Mouse (Mus musculus): Measurements from ENCODE around the gene Uqcc3.
"Not testable (repeated sequence)": the region's sequence is repeated elsewhere in the genome, so short reads cannot be mapped to it uniquely, and the experiment has no call there.

The Uqcc3 gene

DNA sequence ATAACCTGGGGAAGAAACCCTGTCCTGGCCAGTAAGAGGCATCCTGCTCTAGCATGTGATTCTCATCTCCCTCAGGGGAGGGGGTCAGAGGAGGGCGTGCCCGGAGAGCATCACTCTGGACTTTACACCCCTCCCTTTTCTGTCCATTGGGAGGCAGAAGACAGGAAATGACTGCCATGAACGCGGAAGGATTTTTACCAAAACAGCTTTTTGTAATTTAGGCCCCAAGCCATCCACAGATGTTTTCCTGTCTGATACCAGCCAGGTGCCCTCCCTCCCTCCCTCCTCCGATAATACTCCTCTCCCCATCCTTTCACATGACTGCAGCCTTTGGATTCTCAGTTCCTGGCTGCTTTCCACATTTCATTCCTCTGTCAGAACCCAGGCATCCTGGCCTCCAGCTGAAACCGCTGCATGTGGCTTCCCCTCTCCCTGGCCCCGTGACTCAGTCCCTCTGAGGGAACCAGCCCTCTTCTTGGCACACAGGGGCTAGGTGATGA, 30.3 kb downstream of the Uqcc3 start, which contains the start of gene Lrrn4cl:
TSS of gene Lrrn4cl (plus strand) at position 367 of the 500 bp plus-strand sequence.
- DNase-seq (ENCODE audit: low spot score in 2 of 2), result no peak

DNA sequence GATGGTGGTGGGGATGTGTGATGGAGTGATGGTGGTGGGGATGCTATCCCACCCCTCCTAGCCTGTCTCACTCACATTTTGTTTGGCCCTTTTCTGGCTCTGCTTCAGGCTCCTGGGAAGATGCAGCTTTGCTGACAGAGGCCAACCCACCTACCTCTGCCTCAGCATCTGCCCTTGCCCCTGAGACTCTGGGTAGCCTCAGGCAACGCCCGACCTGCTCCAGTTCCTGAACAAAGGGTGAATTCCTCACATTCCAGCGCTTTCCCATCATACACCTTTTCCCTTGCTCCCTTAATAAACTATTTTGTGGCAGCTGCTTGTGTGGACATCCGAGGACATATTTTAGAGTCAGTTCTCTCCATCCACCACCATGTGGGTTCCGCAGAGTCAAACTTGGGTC, 32.4 kb downstream of the Uqcc3 start:
- DNase-seq (ENCODE audit: low spot score in 2 of 2), result no peak

GRCm38 (mm10) chr19:8844371-8845129, 36.2 kb downstream of the Uqcc3 start:
- DNase-seq (ENCODE audit: low spot score in 2 of 2), result peak; percentile 68 to 81

GRCm38 (mm10) chr19:8842961-8843360, 37.8 kb downstream of the Uqcc3 start:
- no peak for DNase-seq (ENCODE audit: low spot score in 2 of 2)

DNA sequence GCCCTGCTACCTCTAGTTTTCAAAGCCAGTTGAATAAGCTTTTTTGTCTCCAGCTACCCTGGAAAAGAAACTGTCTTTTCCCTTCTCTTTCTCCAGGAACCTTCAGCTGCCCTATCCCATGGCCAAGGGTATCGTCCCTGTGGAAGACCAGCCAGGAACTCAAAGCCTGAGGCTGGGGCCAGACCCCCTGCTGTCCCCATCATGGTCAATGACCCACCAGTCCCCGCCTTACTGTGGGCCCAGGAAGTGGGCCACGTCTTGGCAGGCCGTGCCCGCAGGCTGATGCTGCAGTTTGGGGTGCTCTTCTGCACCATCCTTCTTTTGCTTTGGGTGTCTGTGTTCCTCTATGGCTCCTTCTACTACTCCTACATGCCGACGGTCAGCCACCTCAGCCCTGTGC, 39.7 kb downstream of the Uqcc3 start:
- DNase-seq (ENCODE audit: low spot score in 2 of 2), result no peak

- no peak for DNase-seq (ENCODE audit: low spot score in 2 of 2)
Measured at GRCm38 (mm10) chr19:8839908-8840791, 40.6 kb downstream of the Uqcc3 start.

DNA sequence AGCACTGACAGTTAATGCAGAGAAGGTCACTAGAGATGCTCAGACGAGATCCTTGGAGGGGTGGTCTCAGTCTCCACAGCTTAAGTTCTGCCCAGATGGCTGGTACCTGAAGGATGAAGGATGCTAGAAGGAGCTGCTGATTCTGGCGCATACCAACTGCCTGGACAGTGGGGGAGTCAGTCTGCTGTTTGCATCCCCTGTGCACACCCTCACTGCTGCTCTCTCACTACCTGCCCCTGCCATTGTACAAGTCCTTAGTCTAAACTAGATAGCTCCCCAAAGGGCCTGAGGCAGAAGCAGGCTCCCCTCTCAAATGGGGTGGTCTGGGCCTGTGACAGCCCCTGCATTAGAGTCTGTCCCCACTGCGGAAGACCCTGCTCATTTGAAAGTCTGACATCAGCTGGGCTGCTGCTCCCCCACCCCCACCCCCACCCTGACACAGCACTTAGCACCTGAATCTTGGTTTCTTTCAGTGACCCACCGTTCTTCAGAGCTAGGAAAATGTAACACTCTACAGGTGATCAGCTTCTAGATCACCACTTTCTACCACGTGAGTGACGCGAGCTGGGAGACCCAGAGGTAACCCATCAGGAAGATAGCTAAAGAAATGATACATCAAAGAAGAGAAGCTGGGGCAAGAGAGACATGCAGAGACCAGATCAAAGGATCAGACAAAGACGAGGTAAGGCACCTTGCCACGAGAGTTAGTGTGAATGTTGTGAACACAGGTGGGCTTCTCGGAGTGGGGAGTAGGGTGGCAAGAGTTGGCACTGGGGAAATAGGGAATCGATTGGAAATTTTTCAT, 41.4 kb downstream of the Uqcc3 start, which contains the start of gene Gng3:
TSS of gene Gng3 (minus strand) at position 92 of the 805 bp plus-strand sequence.
- peak; percentile 81 to 82 for DNase-seq (ENCODE audit: low spot score in 2 of 2)

- DNase-seq (ENCODE audit: low spot score in 2 of 2), result no peak
Measured at GRCm38 (mm10) chr19:8838041-8838730, 42.5 kb downstream of the Uqcc3 start.

- DNase-seq (ENCODE audit: low spot score in 2 of 2), result peak; percentile 82 to 84
Measured at GRCm38 (mm10) chr19:8837251-8837791, 43.4 kb downstream of the Uqcc3 start, which contains the start of gene Bscl2. Bscl2 (plus strand) TSS chr19:8837467.

DNA sequence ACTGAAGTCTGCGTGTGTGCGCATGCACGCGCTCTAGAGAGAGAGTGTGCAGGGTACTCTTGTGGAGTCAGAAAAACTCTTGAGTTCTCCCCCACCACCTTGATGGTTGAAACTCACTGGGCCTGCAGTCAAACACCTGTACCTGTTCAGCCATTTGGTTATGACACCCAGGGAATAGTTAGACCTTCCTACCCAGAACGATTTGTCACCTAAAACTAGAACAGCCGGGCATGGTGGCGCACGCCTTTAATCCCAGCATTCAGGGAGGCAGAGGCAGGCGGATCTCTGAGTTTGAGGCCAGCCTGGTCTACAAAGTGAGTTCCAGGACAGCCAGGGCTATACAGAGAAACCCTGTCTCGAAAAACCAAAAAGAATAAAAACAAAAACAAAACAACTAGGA, 44.4 kb downstream of the Uqcc3 start:
- DNase-seq (ENCODE audit: low spot score in 2 of 2), result not testable (repeated sequence)

DNA sequence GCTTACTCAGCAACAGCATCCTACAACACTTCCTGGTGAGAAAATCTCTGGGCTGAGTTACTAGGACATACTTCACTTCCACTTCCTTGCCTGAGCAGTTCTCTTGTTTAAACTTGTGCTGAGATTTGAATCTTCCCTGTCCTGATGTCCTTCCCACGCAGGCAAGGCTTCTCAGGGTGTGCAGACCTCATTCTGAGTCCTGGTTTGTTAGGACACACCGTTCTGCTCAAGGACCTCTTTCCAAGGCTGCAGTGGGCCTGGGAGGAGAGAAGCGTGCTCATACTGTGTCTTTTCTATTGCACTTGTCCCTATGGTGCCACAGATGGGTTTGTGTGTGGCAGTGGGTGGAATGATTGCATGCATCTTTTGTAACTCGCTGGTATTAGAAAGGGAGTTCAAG, 47.8 kb downstream of the Uqcc3 start:
- no peak for DNase-seq (ENCODE audit: low spot score in 2 of 2)

GRCm38 (mm10) chr19:8831262-8831661, 49.5 kb downstream of the Uqcc3 start:
- DNase-seq (ENCODE audit: low spot score in 2 of 2), result no peak

GRCm38 (mm10) chr19:8830664-8831063, 50.1 kb downstream of the Uqcc3 start:
- no peak for DNase-seq (ENCODE audit: low spot score in 2 of 2)
